Mouse (Mus musculus): ENCODE results near the gene Elp5. TPM values are rescaled to one million over a fixed set of nuclear protein-coding genes. Genes with fewer than 3 reads are reported as not detected.
A peak's percentile ranks its signal among the peaks of the same experiment; 100 is the strongest.
"Not testable (repeated sequence)": the region's sequence is repeated elsewhere in the genome, so short reads cannot be mapped to it uniquely, and the experiment has no call there.

Gene Elp5
- polyA plus RNA-seq, 1 experiment from 2014 or later: 112 TPM

- peaks cover 56% of the 10 kb centered on the region for H3K36me3 ChIP-seq
- no peak overlapping the region for H3K4me2 ChIP-seq (replicated peaks)
- no peak for ATAC-seq (ENCODE audit: insufficient number of reproducible peaks, low FRiP score, low TSS enrichment, low read depth)
- no peak overlapping the region for H3K27ac ChIP-seq (replicated peaks)
- WGBS: 84% methylated on average over 4 of the region's 4 CpGs
- H3K4me1 ChIP-seq: peaks cover 22% of the 10 kb centered on the region
- no peak overlapping the region for H3K9ac ChIP-seq
- no peaks in the 10 kb centered on the region for H3K9me3 ChIP-seq (replicated peaks)
- H3K27me3 ChIP-seq: peaks cover 43% of the 10 kb centered on the region
- H3K4me3 ChIP-seq (replicated peaks): no peak overlapping the region
Measured at GRCm38 (mm10) chr11:69968793-69969192, 13.5 kb downstream of the Elp5 start.

DNA sequence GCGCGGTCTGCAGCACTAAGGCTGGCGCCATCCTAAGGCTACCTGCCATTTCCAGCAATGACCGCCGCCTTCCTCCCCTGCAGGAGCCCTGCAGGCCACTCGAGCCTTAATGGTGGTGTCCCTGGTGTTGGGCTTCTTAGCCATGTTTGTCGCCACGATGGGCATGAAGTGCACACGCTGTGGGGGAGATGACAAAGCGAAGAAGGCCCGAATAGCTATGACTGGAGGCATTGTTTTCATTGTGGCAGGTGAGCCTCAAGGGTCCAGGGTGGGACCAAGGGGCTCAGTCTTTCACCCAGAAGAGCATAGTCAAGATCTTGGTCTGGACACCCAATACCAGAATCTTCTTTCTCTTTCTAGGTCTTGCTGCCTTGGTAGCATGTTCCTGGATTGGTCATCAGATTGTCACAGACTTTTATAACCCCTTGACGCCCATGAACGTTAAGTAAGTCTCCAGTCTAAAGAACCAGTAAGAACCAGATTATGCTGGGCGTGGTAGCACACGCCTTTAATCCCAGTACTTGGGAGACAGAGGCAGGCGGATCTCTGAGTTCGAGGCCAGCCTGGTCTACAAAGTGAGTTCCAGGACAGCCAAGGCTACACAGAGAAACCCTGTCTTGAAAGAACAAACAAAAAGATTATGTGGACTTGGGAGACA, 15.3 kb downstream of the Elp5 start:
- H3K27me3 ChIP-seq: peaks cover 59% of the 10 kb centered on the region

GRCm38 (mm10) chr11:69966006-69966859, 16.1 kb downstream of the Elp5 start:
- peak; percentile 65 for ATAC-seq (ENCODE audit: insufficient number of reproducible peaks, low FRiP score, low TSS enrichment, low read depth)
- Histone ChIP-seq H3K27me3 (peaks cover 61% of the 10 kb centered on the region), H3K36me3 (peaks cover 33% of the 10 kb centered on the region), H3K4me3 (replicated peaks) (peak overlapping the region; percentile 43), H3K27ac (replicated peaks) (no peak overlapping the region), H3K4me1 (peaks cover 22% of the 10 kb centered on the region), H3K9ac (0 out of 2 replicates have a peak overlapping the region, but pooled peaks have one; percentile 15), H3K9me3 (replicated peaks) (no peaks in the 10 kb centered on the region), H3K4me2 (replicated peaks) (peak overlapping the region; percentile 76)
- 1% methylated on average over 58 of the region's 59 CpGs for WGBS

More for the DNA sequence above, 15.3 kb downstream of the Elp5 start:
- H3K4me2 ChIP-seq (replicated peaks): peak overlapping the region; percentile 76
- 0 out of 2 replicates have a peak overlapping the region, but pooled peaks have one; percentile 15 for H3K9ac ChIP-seq
- ATAC-seq (ENCODE audit: insufficient number of reproducible peaks, low FRiP score, low TSS enrichment, low read depth): no peak
- no peaks in the 10 kb centered on the region for H3K9me3 ChIP-seq (replicated peaks)
- no peak overlapping the region for H3K27ac ChIP-seq (replicated peaks)
- peaks cover 22% of the 10 kb centered on the region for H3K4me1 ChIP-seq
- H3K4me3 ChIP-seq (replicated peaks): peak overlapping the region; percentile 43
- 35% methylated on average over 17 of the region's 17 CpGs for WGBS
- peaks cover 40% of the 10 kb centered on the region for H3K36me3 ChIP-seq

GRCm38 (mm10) chr11:69965271-69966005, 16.9 kb downstream of the Elp5 start:
- Histone ChIP-seq H3K27ac (replicated peaks) (no peak overlapping the region), H3K27me3 (peaks cover 66% of the 10 kb centered on the region), H3K9ac (no peak overlapping the region), H3K4me3 (replicated peaks) (peak overlapping the region; percentile 43), H3K36me3 (peaks cover 30% of the 10 kb centered on the region), H3K4me1 (peaks cover 22% of the 10 kb centered on the region), H3K9me3 (replicated peaks) (no peaks in the 10 kb centered on the region), H3K4me2 (replicated peaks) (peak overlapping the region; percentile 76)
- peak; percentile 45 for ATAC-seq (ENCODE audit: insufficient number of reproducible peaks, low FRiP score, low TSS enrichment, low read depth)
- WGBS: under 1% methylated on average over 49 of the region's 49 CpGs

- Histone ChIP-seq H3K36me3 (peaks cover 23% of the 10 kb centered on the region), H3K27me3 (peaks cover 66% of the 10 kb centered on the region), H3K9me3 (replicated peaks) (no peaks in the 10 kb centered on the region), H3K9ac (no peak within 1 kb of the TSS), H3K4me2 (replicated peaks) (peak within 1 kb of the TSS; percentile 76), H3K4me1 (peaks cover 22% of the 10 kb centered on the region), H3K27ac (replicated peaks) (peak within 1 kb of the TSS; percentile 22; the same call in 1 of the 2 replicates), H3K4me3 (replicated peaks) (peak within 1 kb of the TSS; percentile 43)
- 9% methylated on average over 24 of the region's 24 CpGs for WGBS
- ATAC-seq (ENCODE audit: insufficient number of reproducible peaks, low FRiP score, low TSS enrichment, low read depth): peak; percentile 20; the same call in 1 of the 2 replicates
Measured at GRCm38 (mm10) chr11:69964650-69965270, 17.6 kb downstream of the Elp5 start, which contains the start of gene Cldn7. Gene Cldn7 (plus strand): TSS chr11:69964779.

- Histone ChIP-seq H3K9me3 (replicated peaks) (no peaks in the 10 kb centered on the region), H3K27ac (replicated peaks) (no peak overlapping the region), H3K4me1 (peaks cover 20% of the 10 kb centered on the region), H3K9ac (no peak overlapping the region), H3K4me3 (replicated peaks) (no peak overlapping the region), H3K36me3 (no peaks in the 10 kb centered on the region), H3K4me2 (replicated peaks) (no peak overlapping the region), H3K27me3 (peaks cover 59% of the 10 kb centered on the region)
- ATAC-seq (ENCODE audit: insufficient number of reproducible peaks, low FRiP score, low TSS enrichment, low read depth): no peak
- WGBS: 30% methylated on average over 5 of the region's 5 CpGs
Measured at GRCm38 (mm10) chr11:69961841-69962240, 20.5 kb downstream of the Elp5 start.

- Histone ChIP-seq H3K4me1 (peaks cover 8% of the 10 kb centered on the region), H3K27ac (replicated peaks) (no peak overlapping the region), H3K9ac (no peak overlapping the region), H3K4me2 (replicated peaks) (no peak overlapping the region), H3K9me3 (replicated peaks) (no peaks in the 10 kb centered on the region), H3K4me3 (replicated peaks) (no peak overlapping the region), H3K36me3 (no peaks in the 10 kb centered on the region), H3K27me3 (peaks cover 46% of the 10 kb centered on the region)
- ATAC-seq (ENCODE audit: insufficient number of reproducible peaks, low FRiP score, low TSS enrichment, low read depth): no peak
- WGBS: 29% methylated on average over 5 of the region's 5 CpGs
Measured at GRCm38 (mm10) chr11:69960616-69961015, 21.7 kb downstream of the Elp5 start.

DNA sequence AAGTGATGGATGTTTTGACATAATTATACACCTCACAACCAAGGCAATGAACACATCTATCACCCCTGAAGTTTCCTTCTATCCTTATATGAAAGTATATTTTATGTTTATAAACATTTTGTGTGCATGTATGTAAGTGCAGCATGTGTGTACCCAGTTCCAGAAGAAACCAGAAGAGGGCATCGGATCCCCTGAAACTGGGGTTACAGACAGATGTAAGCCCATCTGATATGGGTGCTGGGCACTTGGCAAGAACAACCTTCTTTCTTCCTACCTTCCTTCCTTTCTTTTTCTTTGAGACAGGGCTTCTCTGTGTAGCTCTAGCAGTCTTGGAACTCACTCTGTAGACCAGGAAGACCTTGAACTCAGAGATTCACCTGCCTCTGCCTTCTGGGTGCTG, 26.1 kb downstream of the Elp5 start:
- peaks cover 10% of the 10 kb centered on the region for H3K27me3 ChIP-seq
- H3K4me2 ChIP-seq (replicated peaks): no peak overlapping the region
- H3K4me1 ChIP-seq: no peaks in the 10 kb centered on the region
- WGBS: 76% methylated on average over 1 of the region's 1 CpGs
- H3K9ac ChIP-seq: no peak overlapping the region
- no peak for ATAC-seq (ENCODE audit: insufficient number of reproducible peaks, low FRiP score, low TSS enrichment, low read depth)
- H3K36me3 ChIP-seq: no peaks in the 10 kb centered on the region
- H3K4me3 ChIP-seq (replicated peaks): no peak overlapping the region
- no peaks in the 10 kb centered on the region for H3K9me3 ChIP-seq (replicated peaks)
- H3K27ac ChIP-seq (replicated peaks): no peak overlapping the region

GRCm38 (mm10) chr11:69955618-69956017, 26.7 kb downstream of the Elp5 start:
- H3K4me2 ChIP-seq (replicated peaks); H3K36me3 ChIP-seq; H3K9ac ChIP-seq; H3K4me3 ChIP-seq (replicated peaks); H3K27ac ChIP-seq (replicated peaks); H3K9me3 ChIP-seq (replicated peaks); H3K4me1 ChIP-seq; ATAC-seq (ENCODE audit: insufficient number of reproducible peaks, low FRiP score, low TSS enrichment, low read depth); H3K27me3 ChIP-seq: not testable (repeated sequence)
- WGBS: 74% methylated on average over 4 of the region's 4 CpGs

GRCm38 (mm10) chr11:69953267-69953915, 28.9 kb downstream of the Elp5 start:
- no peaks in the 10 kb centered on the region for H3K9me3 ChIP-seq (replicated peaks)
- H3K9ac ChIP-seq: no peak overlapping the region
- ATAC-seq (ENCODE audit: insufficient number of reproducible peaks, low FRiP score, low TSS enrichment, low read depth): no peak
- no peaks in the 10 kb centered on the region for H3K36me3 ChIP-seq
- no peak overlapping the region for H3K4me3 ChIP-seq (replicated peaks)
- H3K4me1 ChIP-seq: peaks cover 9% of the 10 kb centered on the region
- H3K27me3 ChIP-seq: no peaks in the 10 kb centered on the region
- H3K27ac ChIP-seq (replicated peaks): no peak overlapping the region
- 55% methylated on average over 11 of the region's 11 CpGs for WGBS
- no peak overlapping the region for H3K4me2 ChIP-seq (replicated peaks)
